Mouse (Mus musculus) frontal cortex, adult (tissue): Measurements from ENCODE around the gene Cse1l.

Experiments used
- ATAC-seq: cut with Nextera tagmentation; 2 replicates; pipeline ENCODE4 v1.9.2; 2017; ENCODE audit warnings: mild to moderate bottlenecking, moderate library complexity, mixed read lengths; ENCODE audit not compliant: low TSS enrichment

The Cse1l gene

DNA sequence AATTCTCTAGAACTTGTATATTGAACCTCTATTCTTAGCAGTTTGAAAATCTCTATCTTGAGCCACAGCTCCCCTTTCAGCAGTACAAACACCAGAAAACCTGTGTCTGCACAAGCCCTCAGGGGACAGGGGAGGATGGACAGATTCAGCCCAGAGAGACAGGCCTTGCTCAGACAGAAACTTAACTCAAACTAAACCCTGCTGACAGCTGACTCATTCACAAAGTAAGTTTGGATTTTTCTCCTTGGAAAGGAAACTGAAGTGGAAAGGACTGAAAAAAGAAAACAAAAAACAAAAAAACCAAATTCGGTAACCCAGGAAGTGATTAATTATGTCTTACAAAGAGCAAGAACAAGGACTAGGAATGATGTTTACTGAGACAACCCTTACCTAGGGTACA lies 67.3 kb downstream of the Cse1l start:
- ATAC-seq: no peak

GRCm38 (mm10) chr2:166974177-166974872 lies 68.5 kb downstream of the Cse1l start:
- no peak for ATAC-seq

DNA sequence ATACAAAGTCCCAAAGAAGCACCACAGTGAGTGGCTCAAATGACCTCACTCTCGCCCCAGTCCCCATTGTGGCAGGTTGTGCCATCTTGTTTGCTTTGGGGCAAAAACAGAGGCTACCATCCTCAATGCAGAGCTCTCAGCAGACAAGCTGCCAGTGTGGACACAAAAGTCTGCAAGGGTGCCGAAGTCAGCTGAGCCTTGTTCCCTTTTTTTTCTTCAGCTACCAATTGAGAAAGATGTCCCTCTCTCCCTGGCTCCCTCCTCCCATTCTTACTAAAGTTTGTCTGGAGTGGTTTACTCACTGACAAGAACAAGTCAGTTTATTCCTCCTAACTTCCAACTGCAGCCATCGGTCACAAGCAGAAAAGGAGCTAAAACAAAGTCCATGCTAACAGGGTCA lies 70.5 kb downstream of the Cse1l start:
- no peak for ATAC-seq

DNA sequence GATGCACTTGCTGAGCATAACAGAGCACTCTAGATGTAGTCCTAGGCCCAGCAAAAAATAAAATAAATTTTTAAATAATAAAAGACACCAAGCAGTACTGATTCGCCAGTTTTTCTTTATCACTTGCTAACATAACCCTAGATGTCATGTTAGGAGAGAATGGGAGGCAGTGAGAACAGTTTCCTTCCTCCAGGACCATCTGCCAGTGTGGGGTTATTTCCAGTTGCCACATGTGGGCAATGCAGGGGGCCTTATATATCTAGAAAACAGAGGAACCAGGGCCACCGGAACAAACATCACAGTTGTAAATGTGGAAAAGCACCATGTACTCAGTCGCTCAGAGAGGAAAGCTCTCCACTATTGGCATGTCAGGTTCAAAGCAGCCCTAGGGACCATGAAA lies 71.7 kb downstream of the Cse1l start:
- ATAC-seq: peak; percentile 31; the same call in 1 of the 2 replicates

DNA sequence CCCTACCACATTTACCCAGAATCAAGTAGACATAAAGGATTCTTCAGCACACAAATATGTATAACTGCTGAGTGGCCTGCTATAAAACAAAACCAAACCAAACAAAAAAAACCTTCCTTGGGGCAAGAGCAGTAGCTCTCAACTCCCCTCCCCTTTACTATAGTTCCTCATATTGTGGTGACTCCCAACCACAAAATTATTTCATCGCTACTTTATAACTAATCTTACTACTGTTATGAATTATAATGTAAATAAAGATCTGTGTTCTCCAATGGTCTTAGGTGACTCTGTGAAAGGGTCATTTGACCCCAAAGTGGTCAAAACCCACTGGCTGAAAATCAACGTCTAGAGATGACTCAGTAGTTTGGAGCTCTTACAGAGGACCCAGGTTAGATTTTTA lies 74.3 kb downstream of the Cse1l start:
- ATAC-seq: no peak

DNA sequence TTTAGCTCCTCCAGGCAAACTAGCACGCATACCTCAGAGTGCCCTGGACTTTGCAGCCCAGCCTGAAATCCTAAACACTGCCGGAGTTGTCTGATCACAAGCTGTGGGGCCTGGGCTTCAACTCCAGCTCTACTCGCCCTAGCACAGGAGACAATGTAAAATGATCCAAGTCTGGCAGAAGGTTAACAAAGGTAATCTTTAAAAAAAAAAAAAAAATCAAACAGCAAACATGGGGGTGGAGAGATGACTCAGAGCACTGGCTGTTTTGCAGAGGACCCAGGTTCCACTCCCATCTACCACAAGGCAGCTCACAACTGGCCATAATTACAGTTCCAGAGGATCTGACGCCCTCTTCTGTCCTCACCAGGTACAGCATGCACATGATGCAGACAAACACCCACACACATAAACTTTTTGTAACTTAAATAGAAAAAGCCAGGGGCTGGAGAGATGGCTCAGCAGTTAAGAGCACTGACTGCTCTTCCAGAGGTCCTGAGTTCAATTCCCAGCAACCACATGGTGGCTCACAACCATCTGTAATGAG lies 77.6 kb downstream of the Cse1l start:
- no peak for ATAC-seq

DNA sequence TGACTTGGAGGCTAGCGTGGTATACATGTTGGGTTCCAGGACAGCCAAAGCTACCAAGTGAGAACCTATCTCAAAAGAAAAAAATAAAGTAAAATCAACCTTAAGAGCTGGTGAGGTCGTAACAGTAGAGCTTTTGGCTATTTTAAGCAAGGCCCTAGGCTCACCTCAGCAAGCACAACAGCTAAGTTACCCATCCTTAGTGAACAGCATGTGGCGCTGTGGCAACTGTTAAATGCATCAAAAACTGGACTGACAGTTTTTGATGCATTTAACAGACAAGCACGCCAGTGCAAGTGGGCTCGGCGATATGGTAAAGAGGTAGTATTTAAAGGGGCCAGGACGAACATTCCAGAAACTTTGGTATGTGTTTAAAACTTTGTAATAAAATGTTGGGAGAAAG lies 85.0 kb downstream of the Cse1l start:
- ATAC-seq: no peak

GRCm38 (mm10) chr2:166991945-166992344 lies 86.1 kb downstream of the Cse1l start:
- no peak for ATAC-seq

- ATAC-seq: peak; percentile 17; the same call in 1 of the 2 replicates
Measured at GRCm38 (mm10) chr2:166995021-166995795, 89.4 kb downstream of the Cse1l start.
